Mouse (Mus musculus) heart, embryonic 16.5 days (tissue): ENCODE measurements at regions not wholly inside any gene's neighbourhood (a gene's known extent, or its start where the extent isn't known, plus 50 kb on each side); places are given as distances from the start of the nearest gene placed in this dataset.

Experiments used
- ATAC-seq: fragments of 200-750 bp; cut with Nextera tagmentation; replicated peaks from 2 replicates; pipeline ENCODE4 v1.8.0; 2017; ENCODE audit warnings: moderate number of reproducible peaks; ENCODE audit not compliant: insufficient read depth, low FRiP score; ENCODE audit errors: extremely low read depth
- H3K27ac ChIP-seq: fragments of 300-500 bp; sonication (generic); 2 replicates; pipeline ENCODE4 v1.5.1; 2014; ENCODE audit warnings: mild to moderate bottlenecking, low read length, control low read depth, moderate library complexity
- H3K27me3 ChIP-seq: fragments of 300-500 bp; sonication (generic); 2 replicates; pipeline ENCODE4 v1.6.1; 2014; ENCODE audit warnings: low read length, mixed read lengths; ENCODE audit not compliant: control insufficient read depth, insufficient read depth
- H3K36me3 ChIP-seq: fragments of 300-500 bp; sonication (generic); 2 replicates; pipeline ENCODE4 v1.6.1; 2014; ENCODE audit not compliant: control insufficient read depth, insufficient read depth
- H3K4me1 ChIP-seq: fragments of 300-500 bp; sonication (generic); 2 replicates; pipeline ENCODE4 v1.6.1; 2014; ENCODE audit warnings: low read length, mixed read lengths; ENCODE audit not compliant: control insufficient read depth, insufficient read depth
- H3K4me2 ChIP-seq: fragments of 300-500 bp; sonication (generic); 2 replicates; pipeline ENCODE4 v1.6.1; 2014; ENCODE audit warnings: low read depth, mild to moderate bottlenecking, control low read depth, low read length
- H3K4me3 ChIP-seq: fragments of 300-500 bp; sonication (generic); 2 replicates; pipeline ENCODE4 v1.5.1; 2014; ENCODE audit warnings: mild to moderate bottlenecking, control low read depth, low read length
- H3K9ac ChIP-seq: fragments of 300-500 bp; sonication (generic); 2 replicates; pipeline ENCODE4 v1.6.1; 2014; ENCODE audit warnings: low read length, control low read depth
- H3K9me3 ChIP-seq: fragments of 300-500 bp; sonication (generic); replicated peaks from 2 replicates; pipeline ENCODE4 v1.6.1; 2016; ENCODE audit warnings: low read length; ENCODE audit not compliant: control insufficient read depth
- WGBS: fragments of 180-500 bp; shearing (Covaris S2); extraction: QIAGEN DNeasy Blood & Tissue Kit; methylation state at CpG from one replicate; pipeline ENCODE4 v1.1.7; 2014; 5-methylcytosine and 5-hydroxymethylcytosine counted together

GRCm38 (mm10) chr10:116697628-116698316 is 116.5 kb upstream of the Cnot2 start:
- H3K4me3 ChIP-seq, result no peak overlapping the region
- H3K9ac ChIP-seq, result no peak overlapping the region
- H3K27me3 ChIP-seq, result no peaks in the 10 kb centered on the region
- H3K9me3 ChIP-seq, result 0 out of 2 replicates have a peak, but pooled peaks cover 3% of the 10 kb centered on the region
- no peaks in the 10 kb centered on the region for H3K36me3 ChIP-seq
- H3K4me2 ChIP-seq, result no peak overlapping the region
- H3K4me1 ChIP-seq, result no peaks in the 10 kb centered on the region
- ATAC-seq, result no peak
- H3K27ac ChIP-seq, result no peak overlapping the region
- 79% methylated on average over 14 of the region's 14 CpGs for WGBS

GRCm38 (mm10) chr10:116693816-116694215 is 112.5 kb upstream of the Cnot2 start:
- H3K36me3 ChIP-seq, result no peaks in the 10 kb centered on the region
- H3K27me3 ChIP-seq, result no peaks in the 10 kb centered on the region
- 0 out of 2 replicates have a peak, but pooled peaks cover 3% of the 10 kb centered on the region for H3K9me3 ChIP-seq
- no peak overlapping the region for H3K4me2 ChIP-seq
- ATAC-seq, result no peak
- WGBS, result 85% methylated on average over 3 of the region's 3 CpGs
- H3K9ac ChIP-seq, result no peak overlapping the region
- H3K27ac ChIP-seq, result no peak overlapping the region
- H3K4me1 ChIP-seq, result no peaks in the 10 kb centered on the region
- no peak overlapping the region for H3K4me3 ChIP-seq

- Histone ChIP-seq H3K4me3 (no peak overlapping the region), H3K9me3 (no peaks in the 10 kb centered on the region), H3K4me1 (no peaks in the 10 kb centered on the region), H3K9ac (no peak overlapping the region), H3K27ac (no peak overlapping the region), H3K36me3 (no peaks in the 10 kb centered on the region), H3K4me2 (no peak overlapping the region), H3K27me3 (no peaks in the 10 kb centered on the region)
- WGBS, result 89% methylated on average over 11 of the region's 11 CpGs
- ATAC-seq, result no peak
Measured at GRCm38 (mm10) chr10:116686741-116687140, 105.4 kb upstream of the Cnot2 start.

GRCm38 (mm10) chr10:116683374-116683773 is 102.1 kb upstream of the Cnot2 start:
- Histone ChIP-seq H3K36me3 (no peaks in the 10 kb centered on the region), H3K9ac (no peak overlapping the region), H3K4me2 (no peak overlapping the region), H3K4me1 (no peaks in the 10 kb centered on the region), H3K4me3 (no peak overlapping the region), H3K27me3 (no peaks in the 10 kb centered on the region), H3K27ac (no peak overlapping the region), H3K9me3 (no peaks in the 10 kb centered on the region)
- WGBS, result 85% methylated on average over 9 of the region's 9 CpGs
- ATAC-seq, result no peak

GRCm38 (mm10) chr10:116678950-116679735 is 97.8 kb upstream of the Cnot2 start:
- H3K27ac ChIP-seq, result no peak overlapping the region

GRCm38 (mm10) chr10:116677949-116678348 is 96.6 kb upstream of the Cnot2 start:
- H3K27me3 ChIP-seq, result no peaks in the 10 kb centered on the region
- no peak overlapping the region for H3K27ac ChIP-seq
- no peak overlapping the region for H3K4me2 ChIP-seq
- H3K9ac ChIP-seq, result no peak overlapping the region
- 53% methylated on average over 4 of the region's 4 CpGs for WGBS
- no peaks in the 10 kb centered on the region for H3K36me3 ChIP-seq
- H3K9me3 ChIP-seq, result 0 out of 2 replicates have a peak, but pooled peaks cover 3% of the 10 kb centered on the region
- no peak overlapping the region for H3K4me3 ChIP-seq
- ATAC-seq, result no peak
- no peaks in the 10 kb centered on the region for H3K4me1 ChIP-seq

More at GRCm38 (mm10) chr10:116678950-116679735, 97.8 kb upstream of the Cnot2 start:
- no peak overlapping the region for H3K4me3 ChIP-seq
- no peak overlapping the region for H3K9ac ChIP-seq
- no peaks in the 10 kb centered on the region for H3K36me3 ChIP-seq
- H3K27me3 ChIP-seq, result no peaks in the 10 kb centered on the region
- H3K4me1 ChIP-seq, result no peaks in the 10 kb centered on the region
- H3K4me2 ChIP-seq, result no peak overlapping the region
- 0 out of 2 replicates have a peak, but pooled peaks cover 3% of the 10 kb centered on the region for H3K9me3 ChIP-seq
- no peak for ATAC-seq
- 75% methylated on average over 10 of the region's 10 CpGs for WGBS

- ATAC-seq, result no peak
- Histone ChIP-seq H3K9ac (no peak overlapping the region), H3K36me3 (no peaks in the 10 kb centered on the region), H3K27ac (no peak overlapping the region), H3K4me3 (no peak overlapping the region), H3K27me3 (no peaks in the 10 kb centered on the region), H3K4me1 (no peaks in the 10 kb centered on the region), H3K9me3 (0 out of 2 replicates have a peak, but pooled peaks cover 3% of the 10 kb centered on the region), H3K4me2 (no peak overlapping the region)
- 77% methylated on average over 7 of the region's 7 CpGs for WGBS
Measured at GRCm38 (mm10) chr10:116675171-116675570, 93.9 kb upstream of the Cnot2 start.

GRCm38 (mm10) chr10:116674348-116674747 is 93.0 kb upstream of the Cnot2 start:
- WGBS, result 65% methylated on average over 2 of the region's 2 CpGs
- Histone ChIP-seq H3K9me3 (0 out of 2 replicates have a peak, but pooled peaks cover 3% of the 10 kb centered on the region), H3K4me1 (no peaks in the 10 kb centered on the region), H3K27me3 (no peaks in the 10 kb centered on the region), H3K4me2 (no peak overlapping the region), H3K4me3 (no peak overlapping the region), H3K36me3 (no peaks in the 10 kb centered on the region), H3K27ac (no peak overlapping the region), H3K9ac (no peak overlapping the region)
- ATAC-seq, result no peak
